Mouse (Mus musculus): ENCODE results near the gene Foxn3. TPM values are rescaled to one million over a fixed set of nuclear protein-coding genes. Genes with fewer than 3 reads are reported as not detected.

Gene Foxn3
- total and polyA plus RNA-seq, 2 experiments = 21.1 to 27.3 TPM

- Histone ChIP-seq H3K4me3 (ENCODE audit: insufficient read depth, low read depth, low read length) (no peak overlapping the region), H3K27ac (replicated peaks; ENCODE audit: insufficient read depth, low read depth, low read length) (no peak overlapping the region), H3K79me2 (ENCODE audit: control insufficient read depth, insufficient read depth, low read length) (no peaks in the 10 kb centered on the region), H3K27me3 (ENCODE audit: control insufficient read depth, insufficient read depth, low read length) (no peaks in the 10 kb centered on the region; the same call in 1 of the 2 replicates), H3K36me3 (ENCODE audit: control insufficient read depth, insufficient read depth, low read length) (no peaks in the 10 kb centered on the region), H3K9ac (ENCODE audit: low read depth, low read length) (no peak overlapping the region), H3K4me1 (ENCODE audit: control insufficient read depth, insufficient read depth, low read length) (no peaks in the 10 kb centered on the region)
- 94% methylated on average over 6 of the region's 6 CpGs for WGBS
- TF ChIP-seq POLR2A (IDR thresholded peaks at IDR 0.05; ENCODE audit: extremely low read depth, insufficient read depth, low read length) (no peak), CTCF (IDR thresholded peaks at IDR 0.05; ENCODE audit: low read depth, low read length) (no peak)
- DNase-seq (ENCODE audit: extremely low read depth, low read depth, low spot score) = no peak
Observed at GRCm38 (mm10) chr12:99166091-99166490, 397.3 kb downstream of the Foxn3 start.

GRCm38 (mm10) chr12:99163342-99163682, 400.1 kb downstream of the Foxn3 start:
- no peaks in the 10 kb centered on the region for H3K36me3 ChIP-seq (ENCODE audit: control insufficient read depth, insufficient read depth, low read length)

GRCm38 (mm10) chr12:99162639-99163341, 400.6 kb downstream of the Foxn3 start:
- no peak for TF ChIP-seq CTCF (IDR thresholded peaks at IDR 0.05; ENCODE audit: low read depth, low read length)
- TF ChIP-seq POLR2A (IDR thresholded peaks at IDR 0.05; ENCODE audit: extremely low read depth, insufficient read depth, low read length) = no peak
- Histone ChIP-seq H3K9ac (ENCODE audit: low read depth, low read length) (no peak overlapping the region), H3K36me3 (ENCODE audit: control insufficient read depth, insufficient read depth, low read length) (no peaks in the 10 kb centered on the region), H3K4me1 (ENCODE audit: control insufficient read depth, insufficient read depth, low read length) (no peaks in the 10 kb centered on the region), H3K27ac (replicated peaks; ENCODE audit: insufficient read depth, low read depth, low read length) (no peak overlapping the region), H3K79me2 (ENCODE audit: control insufficient read depth, insufficient read depth, low read length) (no peaks in the 10 kb centered on the region), H3K27me3 (ENCODE audit: control insufficient read depth, insufficient read depth, low read length) (no peaks in the 10 kb centered on the region; the same call in 1 of the 2 replicates), H3K4me3 (ENCODE audit: insufficient read depth, low read depth, low read length) (no peak overlapping the region)
- no peak for DNase-seq (ENCODE audit: extremely low read depth, low read depth, low spot score)
- 79% methylated on average over 12 of the region's 12 CpGs for WGBS

More at GRCm38 (mm10) chr12:99163342-99163682, 400.1 kb downstream of the Foxn3 start:
- WGBS = 81% methylated on average over 9 of the region's 9 CpGs
- H3K27ac ChIP-seq (replicated peaks; ENCODE audit: insufficient read depth, low read depth, low read length) = no peak overlapping the region
- no peak for TF ChIP-seq POLR2A (IDR thresholded peaks at IDR 0.05; ENCODE audit: extremely low read depth, insufficient read depth, low read length)
- no peak for TF ChIP-seq CTCF (IDR thresholded peaks at IDR 0.05; ENCODE audit: low read depth, low read length)
- H3K27me3 ChIP-seq (ENCODE audit: control insufficient read depth, insufficient read depth, low read length) = no peaks in the 10 kb centered on the region; the same call in 1 of the 2 replicates
- DNase-seq (ENCODE audit: extremely low read depth, low read depth, low spot score) = no peak
- H3K4me3 ChIP-seq (ENCODE audit: insufficient read depth, low read depth, low read length) = no peak overlapping the region
- no peaks in the 10 kb centered on the region for H3K79me2 ChIP-seq (ENCODE audit: control insufficient read depth, insufficient read depth, low read length)
- no peak overlapping the region for H3K9ac ChIP-seq (ENCODE audit: low read depth, low read length)
- no peaks in the 10 kb centered on the region for H3K4me1 ChIP-seq (ENCODE audit: control insufficient read depth, insufficient read depth, low read length)

GRCm38 (mm10) chr12:99162188-99162587, 401.2 kb downstream of the Foxn3 start:
- H3K79me2 ChIP-seq (ENCODE audit: control insufficient read depth, insufficient read depth, low read length) = no peaks in the 10 kb centered on the region
- WGBS = 68% methylated on average over 10 of the region's 10 CpGs
- TF ChIP-seq POLR2A (IDR thresholded peaks at IDR 0.05; ENCODE audit: extremely low read depth, insufficient read depth, low read length) (no peak), CTCF (IDR thresholded peaks at IDR 0.05; ENCODE audit: low read depth, low read length) (no peak)
- H3K36me3 ChIP-seq (ENCODE audit: control insufficient read depth, insufficient read depth, low read length) = no peaks in the 10 kb centered on the region
- H3K4me3 ChIP-seq (ENCODE audit: insufficient read depth, low read depth, low read length) = no peak overlapping the region
- no peak for DNase-seq (ENCODE audit: extremely low read depth, low read depth, low spot score)
- H3K9ac ChIP-seq (ENCODE audit: low read depth, low read length) = no peak overlapping the region
- H3K27ac ChIP-seq (replicated peaks; ENCODE audit: insufficient read depth, low read depth, low read length) = no peak overlapping the region
- H3K4me1 ChIP-seq (ENCODE audit: control insufficient read depth, insufficient read depth, low read length) = no peaks in the 10 kb centered on the region
- H3K27me3 ChIP-seq (ENCODE audit: control insufficient read depth, insufficient read depth, low read length) = no peaks in the 10 kb centered on the region; the same call in 1 of the 2 replicates

GRCm38 (mm10) chr12:99160061-99160460, 403.3 kb downstream of the Foxn3 start:
- no peak overlapping the region for H3K4me3 ChIP-seq (ENCODE audit: insufficient read depth, low read depth, low read length)
- no peak for DNase-seq (ENCODE audit: extremely low read depth, low read depth, low spot score)
- H3K4me1 ChIP-seq (ENCODE audit: control insufficient read depth, insufficient read depth, low read length) = no peaks in the 10 kb centered on the region
- H3K27ac ChIP-seq (replicated peaks; ENCODE audit: insufficient read depth, low read depth, low read length) = no peak overlapping the region
- WGBS = 93% methylated on average over 8 of the region's 8 CpGs
- H3K9ac ChIP-seq (ENCODE audit: low read depth, low read length) = no peak overlapping the region
- H3K79me2 ChIP-seq (ENCODE audit: control insufficient read depth, insufficient read depth, low read length) = no peaks in the 10 kb centered on the region
- H3K36me3 ChIP-seq (ENCODE audit: control insufficient read depth, insufficient read depth, low read length) = no peaks in the 10 kb centered on the region
- TF ChIP-seq POLR2A (IDR thresholded peaks at IDR 0.05; ENCODE audit: extremely low read depth, insufficient read depth, low read length) (no peak), CTCF (IDR thresholded peaks at IDR 0.05; ENCODE audit: low read depth, low read length) (no peak)
- H3K27me3 ChIP-seq (ENCODE audit: control insufficient read depth, insufficient read depth, low read length) = no peaks in the 10 kb centered on the region; the same call in 1 of the 2 replicates

GRCm38 (mm10) chr12:99155904-99156303, 407.5 kb downstream of the Foxn3 start:
- Histone ChIP-seq H3K27ac (replicated peaks; ENCODE audit: insufficient read depth, low read depth, low read length) (no peak overlapping the region), H3K36me3 (ENCODE audit: control insufficient read depth, insufficient read depth, low read length) (no peaks in the 10 kb centered on the region), H3K27me3 (ENCODE audit: control insufficient read depth, insufficient read depth, low read length) (no peaks in the 10 kb centered on the region), H3K4me1 (ENCODE audit: control insufficient read depth, insufficient read depth, low read length) (no peaks in the 10 kb centered on the region), H3K4me3 (ENCODE audit: insufficient read depth, low read depth, low read length) (no peak overlapping the region), H3K79me2 (ENCODE audit: control insufficient read depth, insufficient read depth, low read length) (no peaks in the 10 kb centered on the region), H3K9ac (ENCODE audit: low read depth, low read length) (no peak overlapping the region)
- 92% methylated on average over 5 of the region's 5 CpGs for WGBS
- TF ChIP-seq POLR2A (IDR thresholded peaks at IDR 0.05; ENCODE audit: extremely low read depth, insufficient read depth, low read length) (no peak), CTCF (IDR thresholded peaks at IDR 0.05; ENCODE audit: low read depth, low read length) (no peak)
- no peak for DNase-seq (ENCODE audit: extremely low read depth, low read depth, low spot score)

All from liver, adult 2 months (tissue).